Mouse (Mus musculus) ES-Bruce4 (cell line): ENCODE results near the gene Tmem107.

Source experiments
- CTCF ChIP-seq: IDR thresholded peaks from one replicate; pipeline ENCODE4 v1.8.1; 2011; ENCODE audit warnings: low read depth, low read length
- EP300 ChIP-seq: IDR thresholded peaks from 2 replicates; pipeline ENCODE4 v1.6.1; 2011; ENCODE audit warnings: low read depth, low read length; ENCODE audit not compliant: insufficient read depth
- POLR2A ChIP-seq: IDR thresholded peaks from one replicate; pipeline ENCODE4 v1.8.1; 2011; ENCODE audit warnings: low read length; ENCODE audit not compliant: insufficient read depth

- TF ChIP-seq CTCF (no peak), EP300 (no peak), POLR2A (no peak)
These were observed 37.1 kb upstream of the Tmem107 start for GRCm38 (mm10) chr11:69033552-69033951.
